Mouse (Mus musculus) CH12.LX (cell line): ENCODE results near the gene 5730480H06Rik. TPM values are rescaled to one million over a fixed set of nuclear protein-coding genes. Genes with fewer than 3 reads are reported as not detected.

Experiments
- DNase-seq: peaks from one replicate; pipeline ENCODE4 v3.0.0-alpha.2; 2013; ENCODE audit errors: extremely low read depth
- H3K27ac ChIP-seq: 2 replicates; pipeline ENCODE4 v1.5.1; 2012; ENCODE audit warnings: low read depth, mild to moderate bottlenecking, control low read depth, moderate library complexity; ENCODE audit not compliant: insufficient read depth
- H3K27me3 ChIP-seq: replicated peaks from 2 replicates; pipeline ENCODE3; 2012; ENCODE audit warnings: inconsistent platforms
- H3K36me3 ChIP-seq, 2 experiments: replicated peaks in 1 of 2; 2 replicates each; pipeline versions ENCODE3 to v1.6.1; 2012; ENCODE audit warnings: inconsistent platforms in 1 of 2, low read length in 1 of 2, mild to moderate bottlenecking in 1 of 2, mixed read lengths in 1 of 2, moderate library complexity in 1 of 2; ENCODE audit not compliant: control insufficient read depth in 1 of 2, insufficient read depth in 1 of 2
- H3K4me1 ChIP-seq, 2 experiments: 2 replicates each; pipeline ENCODE4 v1.6.1; 2012; ENCODE audit warnings: inconsistent platforms in 1 of 2, moderate library complexity in 1 of 2; ENCODE audit not compliant: insufficient read depth in 2 of 2, control insufficient read depth in 1 of 2
- H3K4me2 ChIP-seq: 2 replicates; pipeline ENCODE4 v1.6.1; 2012; ENCODE audit warnings: low read depth, mild to moderate bottlenecking, control low read depth; ENCODE audit not compliant: poor library complexity, insufficient read depth, severe bottlenecking
- H3K4me3 ChIP-seq, 3 experiments: fragments of 150-350 bp in 1 of 3; sonication (generic) in 1 of 3; replicated peaks in 1 of 3; 2 replicates each; pipeline versions ENCODE3 to v1.5.1; 2011 to 2012; ENCODE audit warnings: low read depth in 2 of 3, low read length in 2 of 3, mild to moderate bottlenecking in 2 of 3, moderate library complexity in 2 of 3, control low read depth in 1 of 3, improper control_type of control experiment in 1 of 3, inconsistent platforms in 1 of 3, mixed read lengths in 1 of 3; ENCODE audit not compliant: poor library complexity in 1 of 3
- H3K79me2 ChIP-seq: replicated peaks from 2 replicates; pipeline ENCODE4 v1.6.1; 2012; ENCODE audit warnings: mild to moderate bottlenecking, moderate library complexity; ENCODE audit not compliant: control insufficient read depth, poor library complexity, insufficient read depth, severe bottlenecking; ENCODE audit errors: extremely low read depth
- H3K9ac ChIP-seq: 2 replicates; pipeline ENCODE4 v1.6.1; 2012; ENCODE audit warnings: low read depth, mild to moderate bottlenecking, control low read depth, moderate library complexity; ENCODE audit not compliant: insufficient read depth
- H3K9me3 ChIP-seq: replicated peaks from 2 replicates; pipeline ENCODE3; 2012; ENCODE audit warnings: low read length, inconsistent platforms, mixed read lengths
- CHD1 ChIP-seq: IDR thresholded peaks from 2 replicates; pipeline ENCODE4 v1.6.1; 2012; ENCODE audit warnings: low read depth, low read length, improper control_type of control experiment, inconsistent platforms
- CHD2 ChIP-seq: IDR thresholded peaks from 2 replicates; pipeline ENCODE4 v1.6.1; 2011; ENCODE audit warnings: low read length, improper control_type of control experiment
- ELF1 ChIP-seq: IDR thresholded peaks from 2 replicates; pipeline ENCODE4 v1.6.1; 2014; ENCODE audit warnings: low read depth, mild to moderate bottlenecking, inconsistent platforms, low read length, improper control_type of control experiment
- EP300 ChIP-seq: IDR thresholded peaks from 2 replicates; pipeline ENCODE4 v1.6.1; 2011; ENCODE audit warnings: low read length, improper control_type of control experiment
- HCFC1 ChIP-seq: IDR thresholded peaks from 2 replicates; pipeline ENCODE4 v1.6.1; 2012; ENCODE audit warnings: low read depth, mild to moderate bottlenecking, inconsistent platforms, low read length, improper control_type of control experiment
- KAT2A ChIP-seq: IDR thresholded peaks from 2 replicates; pipeline ENCODE4 v1.6.1; 2012; ENCODE audit warnings: low read length, improper control_type of control experiment, inconsistent platforms; ENCODE audit not compliant: insufficient replicate concordance
- MAZ ChIP-seq: IDR thresholded peaks from 2 replicates; pipeline ENCODE4 v1.6.1; 2012; ENCODE audit warnings: low read depth, mild to moderate bottlenecking, inconsistent platforms, low read length, improper control_type of control experiment, moderate library complexity
- MEF2A ChIP-seq: IDR thresholded peaks from 2 replicates; pipeline ENCODE4 v1.6.1; 2014; ENCODE audit warnings: low read depth, mild to moderate bottlenecking, inconsistent platforms, low read length, improper control_type of control experiment, borderline replicate concordance
- MXI1 ChIP-seq: IDR thresholded peaks from 2 replicates; pipeline ENCODE4 v1.6.1; 2011; ENCODE audit warnings: mild to moderate bottlenecking, low read depth, low read length, improper control_type of control experiment
- MYC ChIP-seq: IDR thresholded peaks from 2 replicates; pipeline ENCODE4 v1.6.1; 2011; ENCODE audit warnings: low read depth, mild to moderate bottlenecking, improper control_type of control experiment, low read length
- NELFE ChIP-seq: IDR thresholded peaks from 2 replicates; pipeline ENCODE4 v1.6.1; 2011; ENCODE audit warnings: low read depth, low read length, improper control_type of control experiment
- PAX5 ChIP-seq: IDR thresholded peaks from 2 replicates; pipeline ENCODE4 v1.6.1; 2012; ENCODE audit warnings: low read length, inconsistent platforms, mixed read lengths
- POLR2A ChIP-seq: IDR thresholded peaks from 2 replicates; pipeline ENCODE4 v1.6.1; 2011; ENCODE audit warnings: low read depth, mild to moderate bottlenecking, improper control_type of control experiment, low read length
- POLR2AphosphoS2 ChIP-seq: IDR thresholded peaks from 2 replicates; pipeline ENCODE4 v1.6.1; 2011; ENCODE audit warnings: low read depth, low read length, improper control_type of control experiment
- RAD21 ChIP-seq: IDR thresholded peaks from 2 replicates; pipeline ENCODE4 v1.6.1; 2011; ENCODE audit warnings: low read depth, mild to moderate bottlenecking, low read length, improper control_type of control experiment, moderate library complexity
- RCOR1 ChIP-seq: conservative IDR thresholded peaks from 2 replicates; pipeline ENCODE4 v1.6.1; 2012; ENCODE audit warnings: low read depth, mild to moderate bottlenecking, inconsistent platforms, low read length, improper control_type of control experiment
- SIN3A ChIP-seq: IDR thresholded peaks from 2 replicates; pipeline ENCODE4 v1.6.1; 2012; ENCODE audit warnings: low read length, improper control_type of control experiment, inconsistent platforms
- SMC3 ChIP-seq: IDR thresholded peaks from 2 replicates; pipeline ENCODE4 v1.6.1; 2011; ENCODE audit warnings: low read depth, low read length, improper control_type of control experiment
- TCF12 ChIP-seq: IDR thresholded peaks from 2 replicates; pipeline ENCODE4 v1.6.1; 2014; ENCODE audit warnings: low read depth, mild to moderate bottlenecking, inconsistent platforms, low read length, improper control_type of control experiment
- USF1 ChIP-seq: IDR thresholded peaks from 2 replicates; pipeline ENCODE4 v1.6.1; 2014; ENCODE audit warnings: low read depth, mild to moderate bottlenecking, inconsistent platforms, low read length, improper control_type of control experiment
- USF2 ChIP-seq: conservative IDR thresholded peaks from 2 replicates; pipeline ENCODE4 v1.6.1; 2011; ENCODE audit warnings: low read depth, low read length, improper control_type of control experiment
- ZNF384 ChIP-seq: IDR thresholded peaks from 2 replicates; pipeline ENCODE4 v1.6.1; 2012; ENCODE audit warnings: low read depth, low read length, improper control_type of control experiment, inconsistent platforms
- dilution Hi-C: fragments of 300-500 bp; cut with MboI; formaldehyde crosslinking; loops from 2 replicates; pipeline ENCODE4 v1.14.3; 2020; ENCODE audit warnings: low sequenced_read_pairs; ENCODE audit not compliant: extremely low pct_unique_long_range_greater_than_20kb, extremely low pct_ligation_motif_present
- in situ Hi-C: fragments of 300-500 bp; cut with MboI; formaldehyde crosslinking; loops from 3 replicates; pipeline ENCODE4 v1.14.3; 2019; ENCODE audit warnings: low sequenced_read_pairs, low pct_ligation_motif_present, low pct_unique_long_range_greater_than_20kb, mixed read lengths
- polyA plus RNA-seq: library from polyadenylated mRNA; unstranded; fragments of >175 nt; gene quantifications from 2 replicates; pipeline ENCODE4 v1.2.1, GENCODE M21; 2012; ENCODE audit warnings: low read depth; ENCODE audit not compliant: insufficient read length
- total RNA-seq, 2 experiments: library from RNA; depleted of rRNA; stranded (reverse); fragments of 300-350 nt in 1 of 2; fragments of >200 nt in 1 of 2; gene quantifications; 2 replicates each; pipeline ENCODE4 v1.2.3; 2012 to 2014

Gene 5730480H06Rik
- total and polyA plus RNA-seq, 3 experiments = 10.2 to 29.2 (median 28.3) TPM

DNA sequence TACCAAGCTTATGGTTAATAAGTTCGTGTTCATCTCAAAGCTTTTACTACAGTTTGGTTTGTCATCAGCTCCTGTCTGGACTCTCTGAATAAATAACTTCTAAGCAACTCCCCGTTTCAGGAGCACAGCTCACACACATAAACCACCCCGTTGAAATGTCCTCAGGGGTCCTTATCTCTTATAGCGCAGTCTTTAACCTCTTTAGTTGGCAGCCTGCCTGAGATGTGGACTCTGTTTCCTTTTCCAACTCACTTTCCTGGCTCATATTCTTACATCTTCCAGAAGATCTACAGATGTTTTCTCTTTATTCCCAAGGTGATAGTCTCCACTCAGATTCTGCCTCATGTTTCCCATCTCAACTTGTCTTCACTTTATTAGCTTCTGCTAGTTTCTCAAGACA is 80.5 kb downstream of the 5730480H06Rik start:
- no peaks in the 10 kb centered on the region for H3K27me3 ChIP-seq
- no peak overlapping the region for H3K27ac ChIP-seq
- no peak overlapping the region for H3K9ac ChIP-seq
- no peaks in the 10 kb centered on the region for H3K9me3 ChIP-seq
- no peak for DNase-seq
- TF ChIP-seq POLR2A (no peak), HCFC1 (no peak), USF1 (no peak), MXI1 (no peak), ELF1 (no peak), RCOR1 (no peak), TCF12 (no peak), SMC3 (no peak), MAZ (no peak), SIN3A (no peak), MEF2A (no peak), CHD2 (no peak), EP300 (no peak), RAD21 (no peak), PAX5 (no peak), POLR2AphosphoS2 (no peak), KAT2A (no peak), MYC (no peak), USF2 (no peak)
- H3K36me3 ChIP-seq = peaks cover 0 to 33% of the 10 kb centered on the region in 2 experiments
- no peak overlapping the region for H3K4me3 ChIP-seq
- no peak overlapping the region for H3K4me2 ChIP-seq
- in situ Hi-C loops (no loop called here), dilution Hi-C loops (no loop called here)
- no peaks in the 10 kb centered on the region for H3K4me1 ChIP-seq
- H3K79me2 ChIP-seq = no peaks in the 10 kb centered on the region

DNA sequence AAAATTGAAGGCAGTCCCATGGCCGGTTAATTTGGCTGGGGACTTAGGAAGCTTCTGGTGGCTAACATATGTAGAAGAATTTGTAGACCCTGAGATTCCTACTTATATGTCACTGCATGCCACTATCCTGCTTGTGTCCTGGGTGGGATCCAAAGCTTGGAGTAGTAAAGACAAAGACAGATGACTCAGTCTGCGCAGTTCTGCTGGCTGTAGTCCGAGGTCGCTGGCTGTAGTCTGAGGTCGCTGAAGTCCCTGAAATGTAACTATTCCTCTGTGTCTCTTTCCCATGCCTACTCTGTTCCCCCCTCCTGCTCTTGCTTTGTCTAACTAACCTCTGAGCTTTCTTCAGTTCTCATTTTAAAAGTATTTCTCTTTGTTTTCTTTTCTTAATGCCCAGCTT is 82.6 kb downstream of the 5730480H06Rik start:
- in situ Hi-C loops = no loop called here
- no peak overlapping the region for H3K4me3 ChIP-seq
- no peaks in the 10 kb centered on the region for H3K27me3 ChIP-seq
- TF ChIP-seq CHD1 = no peak
- TF ChIP-seq NELFE = no peak
- no peak for TF ChIP-seq CHD2
- TF ChIP-seq ZNF384 = no peak
- TF ChIP-seq, all 38 proteins: peak for 0
- no peak for DNase-seq
- Histone ChIP-seq H3K79me2 (no peaks in the 10 kb centered on the region), H3K4me2 (no peak overlapping the region), H3K9me3 (no peaks in the 10 kb centered on the region), H3K27ac (no peak overlapping the region), H3K36me3 (peaks cover 0 to 30% of the 10 kb centered on the region in 2 experiments), H3K4me1 (no peaks in the 10 kb centered on the region), H3K9ac (no peak overlapping the region)
- dilution Hi-C loops = no loop called here
